Mouse (Mus musculus) cerebellum, adult 9-11 months (tissue): ENCODE measurements at regions not wholly inside any gene's neighbourhood (a gene's known extent, or its start where the extent isn't known, plus 50 kb on each side); places are given as distances from the start of the nearest gene placed in this dataset.

ENCODE experiments used
- DNase-seq: peaks from one replicate; pipeline ENCODE4 v3.0.0; 2022

- no peak for DNase-seq
Measured at GRCm38 (mm10) chr16:20794721-20795120, 60.4 kb upstream of the Thpo start.
